Mouse (Mus musculus): ENCODE results near the gene Snph.

Snph gene

GRCm38 (mm10) chr2:151598068-151598467, 34.3 kb downstream of the Snph start:
- no peak for DNase-seq

- DNase-seq = peak; percentile 33
Observed at GRCm38 (mm10) chr2:151587306-151587705, 45.1 kb downstream of the Snph start.

- no peak for DNase-seq
Observed at GRCm38 (mm10) chr2:151586807-151587206, 45.6 kb downstream of the Snph start.

DNA sequence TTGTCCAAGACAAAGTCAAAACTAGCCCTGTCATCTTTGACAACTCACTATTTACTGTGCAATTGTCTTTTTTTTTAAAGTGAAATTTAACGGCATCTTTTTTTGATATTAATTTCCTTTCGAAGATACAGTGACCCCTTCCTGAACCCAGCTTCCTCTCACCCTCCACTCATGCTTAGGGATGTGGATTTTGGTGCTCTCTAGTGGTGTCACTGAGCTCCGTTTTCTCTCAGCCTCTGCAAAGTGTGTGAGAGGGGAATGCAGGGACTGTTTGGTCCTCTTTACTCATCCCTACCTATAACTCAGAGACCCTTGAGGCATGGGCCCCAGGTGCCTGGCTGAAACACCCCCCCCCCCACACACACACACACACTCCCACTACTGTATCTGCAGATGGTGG, 46.5 kb downstream of the Snph start:
- no peak for DNase-seq

DNA sequence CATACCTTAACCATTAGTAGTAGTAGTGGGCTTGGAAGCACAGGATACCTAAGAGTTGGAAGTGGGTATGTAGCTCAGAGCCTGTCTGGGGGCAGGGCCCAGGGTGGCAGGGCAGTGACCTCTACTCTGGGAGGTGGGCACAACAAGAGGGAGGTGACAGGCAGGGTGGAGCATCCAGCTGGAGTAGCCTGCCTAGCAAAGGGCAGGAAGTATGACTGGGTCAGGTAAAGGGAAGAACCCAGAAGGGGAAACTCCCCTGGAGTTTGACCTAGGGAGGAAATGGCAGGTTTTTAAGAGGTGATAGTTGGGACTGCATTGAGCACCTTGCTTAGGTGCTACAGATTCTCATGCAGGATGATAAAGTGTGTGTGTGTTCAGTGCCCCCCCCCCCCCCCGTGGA, 51.4 kb downstream of the Snph start:
- no peak for DNase-seq

DNA sequence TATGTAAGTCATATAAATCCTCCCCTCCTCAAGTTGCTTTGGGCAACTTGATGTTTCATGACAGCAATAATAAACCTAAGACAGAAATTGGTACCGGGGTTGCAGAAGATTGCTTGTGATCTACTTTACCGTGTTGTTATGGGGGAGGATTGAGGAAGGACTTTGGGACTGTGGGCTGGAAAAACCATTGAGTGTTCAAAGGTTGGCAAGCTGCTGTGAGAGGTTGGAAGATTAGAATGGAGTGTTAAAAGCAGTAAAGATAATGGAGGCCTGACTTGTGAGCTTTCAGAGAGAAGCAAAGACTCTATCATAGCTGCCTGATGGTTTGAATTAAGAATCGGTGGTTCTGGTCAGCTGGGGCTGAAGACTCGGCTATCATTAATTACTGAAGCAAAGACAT, 53.2 kb downstream of the Snph start:
- DNase-seq = no peak

DNA sequence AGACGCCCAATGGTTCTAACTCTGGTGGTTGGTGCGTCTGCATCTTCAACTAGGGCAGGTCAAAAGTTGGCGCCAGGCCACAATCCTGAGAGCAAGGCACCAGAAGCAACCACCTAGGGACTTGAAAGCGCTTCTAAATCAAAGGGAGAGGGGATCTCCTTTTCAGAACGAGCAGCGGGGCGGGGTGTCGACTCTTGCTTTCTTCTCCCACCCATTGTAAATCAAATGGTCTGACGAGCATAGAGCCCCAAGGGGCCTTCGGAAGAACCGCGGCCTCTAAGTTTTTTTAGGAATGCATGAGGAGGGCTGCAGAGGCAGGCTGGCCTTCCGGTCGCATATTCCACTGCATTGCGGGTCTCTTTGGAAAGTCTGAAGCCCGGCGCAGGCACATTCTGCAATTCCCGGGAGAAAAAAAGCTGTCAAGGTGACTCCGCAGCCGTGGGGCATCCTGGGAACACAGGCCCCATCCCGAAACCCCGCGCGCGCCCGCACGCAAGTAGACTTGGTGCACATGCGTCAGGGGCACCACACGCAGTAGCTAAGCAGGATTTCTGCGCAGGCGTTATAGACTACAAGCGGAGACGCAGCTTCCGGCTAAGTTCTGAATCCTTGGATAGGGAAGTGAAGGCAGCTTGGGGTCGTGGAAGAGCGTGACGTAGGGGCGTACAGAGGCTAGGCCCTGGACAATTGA, 56.5 kb downstream of the Snph start:
- DNase-seq = peak; percentile 91

- DNase-seq = peak; percentile 65
Observed at GRCm38 (mm10) chr2:151575119-151575698, 57.2 kb downstream of the Snph start.

DNA sequence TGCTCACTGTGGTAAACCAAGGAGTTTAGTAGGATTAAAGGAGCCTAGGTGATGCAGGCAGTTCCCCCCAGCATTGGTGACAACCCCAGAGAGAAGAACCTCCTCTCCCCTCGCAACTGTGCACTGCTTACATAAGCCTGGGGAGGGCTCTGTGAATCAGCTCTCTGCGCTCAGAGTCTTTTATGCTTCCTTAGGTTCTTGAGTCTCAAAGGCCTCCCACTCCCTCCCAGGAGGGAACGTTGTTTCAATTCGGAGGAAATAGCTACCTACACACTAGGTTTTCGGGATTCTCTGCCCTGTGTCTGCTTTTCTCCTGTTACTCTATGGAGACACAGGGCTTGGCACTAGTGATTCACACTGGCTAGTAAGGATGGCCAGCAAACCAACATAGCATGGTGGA, 57.8 kb downstream of the Snph start:
- DNase-seq = no peak

- DNase-seq = no peak
Observed at GRCm38 (mm10) chr2:151573667-151574066, 58.7 kb downstream of the Snph start.

GRCm38 (mm10) chr2:151571873-151572700, 60.3 kb downstream of the Snph start, which contains the start of gene Sdcbp2:
TSS of gene Sdcbp2 (plus strand) at chr2:151572622.
- DNase-seq = no peak

- no peak for DNase-seq
Observed at GRCm38 (mm10) chr2:151569452-151569851, 62.9 kb downstream of the Snph start.

GRCm38 (mm10) chr2:151566856-151567255, 65.5 kb downstream of the Snph start:
- DNase-seq = no peak

- no peak for DNase-seq
Observed at GRCm38 (mm10) chr2:151564986-151565385, 67.4 kb downstream of the Snph start.

DNA sequence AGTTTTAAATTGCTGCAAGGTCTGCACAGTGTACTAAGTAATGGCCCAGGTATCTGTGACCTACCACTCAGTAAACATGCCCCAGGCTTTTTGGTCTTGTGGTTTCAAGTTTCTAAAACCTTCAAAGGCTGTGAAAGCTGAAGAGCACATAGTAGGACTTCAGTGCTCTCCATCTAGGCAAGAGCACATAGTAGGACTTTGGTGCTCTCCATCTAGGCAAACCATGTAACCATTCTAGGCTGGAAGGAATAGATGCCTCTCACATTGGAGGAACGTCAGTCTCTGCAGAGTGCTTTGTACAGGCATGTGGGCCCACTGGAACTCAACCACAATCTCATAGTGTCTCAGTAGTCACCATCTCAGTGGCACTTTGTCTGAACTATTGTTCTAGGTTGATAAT, 68.4 kb downstream of the Snph start:
- no peak for DNase-seq

DNA sequence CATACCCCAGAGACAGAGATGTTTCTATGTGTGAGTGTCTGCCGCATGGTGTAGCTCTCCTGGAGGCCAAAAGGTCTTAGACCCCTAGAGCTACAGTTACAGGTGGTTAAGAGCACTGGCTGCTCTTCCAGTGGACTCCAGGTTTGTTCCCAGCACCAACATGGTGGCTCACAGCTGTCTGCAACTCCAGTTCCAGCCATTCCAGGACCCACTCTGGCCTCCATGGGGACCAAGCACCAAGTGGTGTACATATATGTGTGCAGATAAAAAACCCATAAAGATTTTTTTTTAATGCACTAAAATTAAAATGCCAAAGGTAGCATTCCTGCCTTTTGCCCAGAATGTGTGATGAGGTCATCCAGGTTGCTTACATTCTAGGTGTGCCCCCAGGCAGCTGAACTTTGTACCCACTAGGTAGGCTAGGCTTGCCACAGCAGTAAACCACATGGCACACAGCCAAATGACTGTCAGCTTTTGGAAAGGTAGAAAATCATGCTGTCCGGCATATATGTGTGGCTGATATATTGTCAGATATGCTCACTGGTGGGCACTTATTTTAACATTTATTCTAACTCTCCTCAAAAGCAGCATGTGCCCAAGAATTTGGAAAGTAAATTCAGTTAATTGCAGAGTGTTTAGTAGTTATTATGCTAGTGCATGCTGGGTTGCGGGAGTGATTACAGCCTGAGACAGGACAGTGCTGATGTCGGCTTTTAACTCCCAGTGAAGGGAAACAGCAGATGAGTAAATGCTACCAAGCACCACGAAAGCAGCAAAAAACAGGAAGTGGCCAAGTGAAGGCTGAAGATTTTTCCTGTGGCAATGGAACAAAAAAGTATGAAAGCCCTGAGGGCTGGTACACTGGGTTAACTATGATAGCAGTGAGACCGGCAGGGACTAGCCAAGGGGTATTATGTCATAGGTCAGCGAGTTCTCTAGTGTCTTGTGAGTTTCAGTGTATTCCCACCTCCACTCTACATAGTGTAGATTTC, 69.2 kb downstream of the Snph start:
- peak; percentile 79 for DNase-seq

DNA sequence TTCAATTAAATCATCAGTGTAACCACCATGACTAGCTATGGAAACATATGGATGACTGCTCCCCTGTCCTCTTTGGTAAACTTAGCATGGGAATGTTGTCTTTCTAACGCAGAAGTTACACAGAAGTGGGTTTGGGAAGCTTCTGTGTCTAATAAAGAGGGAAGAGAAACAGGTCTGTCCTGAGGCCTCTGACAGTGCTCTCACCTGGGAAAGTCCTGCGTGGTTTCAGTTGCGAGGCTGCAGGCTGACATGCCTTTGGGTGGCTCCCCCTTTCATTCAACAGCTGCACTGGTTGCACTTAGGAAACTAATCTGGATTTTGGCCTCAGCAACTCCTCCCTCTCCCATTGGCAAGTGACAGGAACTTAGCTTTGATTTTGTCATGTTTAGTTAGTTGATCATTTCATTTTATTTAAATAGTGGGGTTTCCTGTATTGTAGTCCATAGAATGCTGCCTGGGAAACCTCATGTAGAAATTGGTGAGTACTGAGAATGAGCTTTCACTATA, 82.7 kb downstream of the Snph start:
- DNase-seq = no peak

- DNase-seq = no peak
Observed at GRCm38 (mm10) chr2:151546571-151546970, 85.8 kb downstream of the Snph start.

DNA sequence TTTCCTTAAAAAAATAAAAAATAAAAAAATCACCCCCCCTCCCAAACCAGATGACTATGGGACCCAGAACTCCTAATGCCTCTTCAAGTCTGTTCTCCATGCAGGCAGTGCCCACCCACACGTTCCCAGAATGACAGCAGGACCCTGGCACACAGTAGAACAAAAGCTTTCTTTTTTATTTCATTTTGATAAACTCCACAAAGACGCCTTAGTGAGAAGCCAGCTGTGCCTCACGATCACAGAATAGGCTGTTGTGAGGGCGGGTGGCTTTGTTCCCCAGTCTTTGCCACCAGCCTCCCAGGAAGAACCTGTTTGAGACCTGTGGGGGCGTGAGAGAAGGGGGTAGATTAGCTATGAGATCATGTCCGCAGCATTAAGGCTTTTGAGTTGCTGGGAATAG, 87.7 kb downstream of the Snph start:
- DNase-seq = no peak

- DNase-seq = peak; percentile 45
Observed at GRCm38 (mm10) chr2:151543063-151543895, 89.1 kb downstream of the Snph start.

GRCm38 (mm10) chr2:151542323-151543062, 89.9 kb downstream of the Snph start, which contains the start of gene Fkbp1a:
TSS of gene Fkbp1a (plus strand) at chr2:151542483.
- DNase-seq = peak; percentile 97

All from kidney, adult 9 months (tissue).